Mouse (Mus musculus) urinary bladder, postnatal 36 days (tissue): ENCODE measurements around the gene Dgcr8.

Experiments used
- DNase-seq, 2 experiments: peaks; one replicate each; pipeline ENCODE4 v3.0.0; 2022; ENCODE audit warnings: low spot score in 2 of 2, mixed read lengths in 1 of 2

Dgcr8 gene

DNA sequence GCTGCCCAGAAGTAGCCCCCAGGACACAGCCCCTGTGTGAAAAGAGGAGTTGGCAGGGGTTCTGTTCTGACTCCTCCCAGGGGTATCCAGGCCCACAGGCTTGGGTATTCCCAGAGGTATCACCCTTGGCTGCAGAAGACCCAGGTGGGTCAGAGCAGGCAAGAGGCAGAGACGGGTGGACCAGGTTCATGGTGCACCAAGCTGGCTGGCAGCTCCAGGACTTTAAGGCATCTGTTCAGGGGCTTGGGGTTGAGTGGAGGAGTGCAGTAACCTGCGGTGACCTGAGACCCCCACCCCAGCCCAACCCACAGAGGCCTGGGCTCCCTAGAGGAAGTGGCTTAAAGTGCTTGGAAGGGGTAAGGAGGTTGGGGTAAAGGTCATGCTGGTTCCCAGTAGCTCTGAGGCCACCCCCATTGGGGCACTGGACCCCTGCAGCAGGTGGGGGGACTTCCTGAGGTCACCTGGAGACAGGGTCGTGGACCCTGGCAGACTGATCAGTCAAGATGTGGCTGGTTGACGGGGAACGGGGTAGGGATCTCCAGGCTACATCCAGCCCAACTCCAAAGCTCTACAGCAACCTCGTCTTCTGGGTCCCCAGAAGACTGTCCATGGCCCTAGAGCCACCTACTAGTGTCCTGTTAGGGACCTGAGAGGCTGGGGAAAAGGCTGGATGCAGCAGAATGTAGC, 68.0 kb downstream of the Dgcr8 start:
- DNase-seq, result no peak

DNA sequence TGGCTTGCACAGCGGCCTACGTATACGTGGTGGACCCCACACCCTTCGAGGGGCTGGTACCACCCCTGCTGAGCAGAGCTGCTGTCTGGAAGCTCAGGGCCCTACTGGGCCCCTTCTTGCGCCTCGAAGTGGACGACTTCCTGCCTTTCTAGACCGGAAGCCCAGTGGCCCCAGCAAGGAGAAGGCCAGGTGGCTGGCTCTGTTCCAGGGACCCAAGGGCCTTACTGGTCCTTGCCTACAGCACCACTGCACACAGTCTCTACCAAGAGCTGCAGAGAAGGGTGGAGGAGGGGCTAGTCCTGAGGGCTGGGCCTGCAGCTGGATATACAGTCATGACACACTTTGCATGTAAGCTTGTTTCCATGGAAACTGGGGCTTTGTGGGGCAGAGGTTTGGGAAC, 69.0 kb downstream of the Dgcr8 start:
- no peak for DNase-seq

DNA sequence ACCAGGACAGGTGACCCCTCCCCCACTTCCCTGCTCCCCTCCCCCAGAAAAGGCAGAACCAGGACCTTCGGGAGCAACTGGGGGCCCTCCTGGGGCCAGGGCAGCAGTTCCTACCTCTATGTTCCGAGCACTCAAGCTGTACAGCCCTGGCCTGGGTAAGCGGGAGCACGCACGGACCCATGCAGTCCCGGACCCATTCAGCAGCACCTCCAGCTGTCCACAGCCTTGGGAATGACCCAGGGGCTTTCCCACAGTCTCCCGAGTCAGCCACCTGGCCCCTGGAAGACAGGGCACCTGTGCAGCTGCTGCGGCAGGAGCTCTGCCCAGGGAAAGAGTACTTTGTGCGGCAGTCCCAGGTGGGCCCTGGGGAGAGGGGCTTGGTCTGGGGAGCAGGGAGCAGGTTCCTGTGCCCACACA, 70.5 kb downstream of the Dgcr8 start:
- no peak for DNase-seq

DNA sequence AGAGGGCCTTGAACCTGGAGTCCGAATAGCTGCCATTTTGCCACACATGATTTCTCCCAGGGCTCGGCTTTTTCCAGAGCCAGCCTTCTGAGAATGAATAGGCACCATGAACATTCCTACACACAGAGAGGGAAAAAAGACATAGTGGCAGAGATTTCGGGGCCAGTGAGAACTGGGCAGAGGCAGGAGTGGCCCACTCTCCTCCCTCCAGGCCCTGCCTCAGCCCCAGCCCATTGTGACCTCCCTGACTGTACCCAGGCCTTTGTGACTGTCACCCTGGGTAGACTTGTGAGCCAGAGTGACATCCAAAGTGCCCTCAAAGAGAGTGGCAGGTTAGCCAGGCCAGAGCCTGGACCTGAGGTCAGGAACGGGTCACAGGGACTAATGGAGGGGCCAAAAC, 71.5 kb downstream of the Dgcr8 start, which contains the start of gene Ccdc188:
Gene Ccdc188 (plus strand): TSS at position 301 of the 400 bp plus-strand sequence.
- DNase-seq, result no peak

DNA sequence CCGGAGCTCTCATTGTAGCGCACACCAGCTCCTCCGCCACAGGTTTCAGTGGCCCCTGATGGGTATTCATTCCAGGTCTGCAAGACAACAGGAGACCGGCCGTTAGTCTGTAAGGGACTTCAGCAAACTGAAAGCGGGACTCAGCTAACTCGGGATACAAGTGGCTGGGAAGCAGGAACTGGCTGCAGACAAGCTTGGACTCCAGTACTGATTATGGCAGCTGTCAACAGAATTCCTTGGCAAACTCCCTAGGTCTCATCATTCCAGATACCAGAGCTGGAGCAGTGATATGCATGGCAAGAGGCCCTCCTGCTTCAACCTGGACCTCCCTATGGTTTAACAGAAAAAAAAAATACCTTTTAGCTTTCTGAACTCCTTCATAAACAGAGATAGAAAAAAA, 74.2 kb downstream of the Dgcr8 start:
- no peak for DNase-seq

DNA sequence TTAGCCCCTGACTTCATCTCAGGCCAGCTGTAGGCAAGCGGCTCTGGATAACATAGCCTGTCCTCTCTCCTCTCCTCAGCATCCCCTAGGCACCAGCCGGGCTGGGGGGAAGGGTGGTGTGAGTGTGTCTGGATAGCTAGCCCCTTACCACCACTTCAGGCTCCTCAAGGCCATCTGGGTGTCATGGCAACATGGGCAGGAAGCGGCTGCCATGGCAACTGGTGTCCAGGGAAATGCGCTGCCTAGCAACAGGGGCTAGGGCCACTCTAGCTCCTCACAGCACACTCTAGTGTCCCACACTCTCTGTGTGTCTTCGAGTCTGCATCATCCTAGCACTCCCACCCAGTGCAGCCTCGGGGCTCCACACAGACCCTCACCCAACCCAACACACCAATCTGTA, 75.4 kb downstream of the Dgcr8 start:
- DNase-seq, result no peak

DNA sequence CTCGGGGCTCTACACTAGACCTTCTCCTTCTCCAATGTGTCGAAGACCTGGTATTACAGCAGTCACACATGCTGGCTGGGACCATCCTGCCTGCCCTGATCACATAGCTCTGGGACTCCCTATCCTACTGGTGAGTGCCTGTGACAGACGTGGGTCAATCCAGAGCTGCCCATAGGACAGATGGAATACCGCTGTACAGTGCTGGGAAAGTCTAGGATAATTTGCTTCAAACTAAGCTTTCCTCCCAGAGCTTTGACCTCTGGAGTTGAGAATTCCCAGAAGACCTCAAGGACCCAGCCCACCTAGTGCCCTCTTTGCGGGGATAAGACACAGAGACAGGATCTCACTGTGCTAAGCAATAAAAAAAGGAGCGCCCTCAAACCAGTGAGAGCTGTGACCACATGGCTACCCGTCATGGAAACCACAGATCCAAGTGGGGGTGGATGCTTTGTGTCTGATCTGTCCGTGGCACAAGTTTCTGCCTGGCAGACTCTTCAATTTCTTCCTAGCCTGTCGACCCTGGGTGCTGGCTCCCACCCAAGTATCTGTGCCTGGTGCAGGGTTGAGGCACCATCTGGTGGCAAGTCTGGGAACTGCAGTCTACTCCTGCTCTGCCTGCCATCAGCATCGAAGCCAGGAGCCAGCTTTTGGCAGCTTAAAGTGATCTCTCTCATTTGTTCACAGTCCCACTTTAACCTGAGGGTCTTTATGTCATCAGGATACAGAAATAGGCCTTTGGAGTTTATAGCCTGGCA, 77.5 kb downstream of the Dgcr8 start:
- peak; percentile 75 to 79 for DNase-seq

DNA sequence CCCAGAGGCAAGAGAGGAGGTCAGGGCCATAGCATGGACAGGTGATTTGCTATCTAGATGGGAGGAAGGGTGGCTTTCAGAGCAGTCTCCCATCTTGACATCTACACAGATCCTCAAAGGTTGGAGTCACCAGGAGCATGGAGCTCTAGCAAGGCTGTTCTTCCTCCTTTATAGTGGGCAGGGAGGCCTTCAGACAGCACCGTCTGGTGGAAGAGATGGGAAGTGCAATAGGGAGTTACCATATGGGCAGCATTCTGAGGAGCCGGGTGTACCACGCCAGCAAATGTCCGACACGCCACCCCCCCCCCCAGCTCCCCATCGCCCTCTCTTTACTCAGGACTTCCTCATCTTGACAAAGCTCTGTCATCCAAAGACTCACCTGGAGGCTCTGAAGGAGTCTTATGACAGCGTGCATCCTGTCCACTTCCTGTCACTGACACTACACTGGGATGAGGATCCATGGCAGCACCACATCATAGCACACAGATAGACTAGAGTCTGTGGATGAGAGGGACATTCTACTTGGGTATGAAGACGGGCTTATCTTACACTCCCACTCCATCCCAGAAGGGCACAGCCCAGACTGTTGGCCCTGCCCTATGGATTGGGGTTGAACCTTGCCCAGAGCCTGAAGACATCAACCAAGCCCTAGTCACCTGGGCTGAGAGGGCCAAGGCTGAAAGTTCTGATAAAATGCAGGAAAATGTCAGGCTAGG, 78.2 kb downstream of the Dgcr8 start:
- peak; percentile 55 to 59 for DNase-seq
